Mouse (Mus musculus) layer of hippocampus, adult 18-20 months (tissue): ENCODE results near the gene Nrxn2. TPM values are rescaled to one million over a fixed set of nuclear protein-coding genes. Genes with fewer than 3 reads are reported as not detected.

Experiments
- DNase-seq, 2 experiments: peaks; one replicate each; pipeline ENCODE4 v3.0.0; 2022; ENCODE audit warnings: low spot score in 2 of 2
- total RNA-seq, 2 experiments: library from RNA; stranded (reverse); gene quantifications; 2 replicates each; pipeline ENCODE4 v1.2.3; 2021

Nrxn2 gene
- total RNA-seq, 2 experiments from 2014 or later = 415 to 436 TPM

DNA sequence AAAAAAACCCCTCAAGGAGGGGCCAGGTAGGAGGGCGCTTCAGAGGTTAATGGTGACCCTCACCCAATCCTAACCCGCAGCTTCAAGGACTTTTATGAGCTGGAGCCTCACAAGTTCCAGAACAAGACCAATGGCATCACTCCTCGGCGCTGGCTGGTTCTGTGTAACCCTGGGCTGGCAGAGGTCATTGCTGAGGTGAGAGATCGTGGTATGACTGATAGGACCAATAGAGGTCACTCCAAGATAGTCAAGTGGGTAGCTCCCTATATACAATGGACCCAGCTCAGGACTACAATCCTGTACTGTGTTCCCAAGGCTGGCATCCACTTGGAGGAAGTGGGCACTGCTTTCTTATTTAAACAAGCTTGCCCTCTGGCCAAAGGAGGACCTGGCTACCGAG, 28.3 kb upstream of the Nrxn2 start:
- no peak for DNase-seq

DNA sequence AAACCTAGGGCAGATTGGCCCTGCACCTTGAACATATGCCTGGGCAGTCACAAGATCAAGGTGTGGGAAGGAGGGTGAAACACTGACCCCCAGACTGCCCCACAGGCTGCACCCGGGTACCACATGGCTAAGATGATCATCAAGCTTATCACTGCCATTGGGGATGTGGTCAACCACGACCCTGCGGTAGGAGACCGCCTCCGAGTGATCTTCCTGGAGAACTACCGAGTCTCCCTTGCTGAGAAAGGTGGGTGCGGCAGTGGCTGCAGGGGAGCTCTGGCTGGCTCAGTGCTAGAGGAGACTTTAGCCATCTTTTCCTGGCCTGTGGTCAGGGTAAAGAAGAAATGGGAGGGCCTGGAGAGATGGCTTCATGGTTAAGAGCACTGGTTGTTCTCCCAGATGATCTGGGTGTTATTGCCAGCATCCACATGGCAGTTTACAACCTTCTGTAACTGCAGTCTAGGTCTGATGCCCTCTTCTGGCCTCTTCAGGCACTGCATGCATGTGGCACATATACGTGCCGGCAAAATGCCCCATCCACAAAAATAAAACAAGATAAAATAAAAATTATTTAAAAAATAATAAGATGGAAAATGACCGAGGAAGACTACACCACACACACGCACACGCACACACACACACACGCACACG, 25.7 kb upstream of the Nrxn2 start:
- no peak for DNase-seq

DNA sequence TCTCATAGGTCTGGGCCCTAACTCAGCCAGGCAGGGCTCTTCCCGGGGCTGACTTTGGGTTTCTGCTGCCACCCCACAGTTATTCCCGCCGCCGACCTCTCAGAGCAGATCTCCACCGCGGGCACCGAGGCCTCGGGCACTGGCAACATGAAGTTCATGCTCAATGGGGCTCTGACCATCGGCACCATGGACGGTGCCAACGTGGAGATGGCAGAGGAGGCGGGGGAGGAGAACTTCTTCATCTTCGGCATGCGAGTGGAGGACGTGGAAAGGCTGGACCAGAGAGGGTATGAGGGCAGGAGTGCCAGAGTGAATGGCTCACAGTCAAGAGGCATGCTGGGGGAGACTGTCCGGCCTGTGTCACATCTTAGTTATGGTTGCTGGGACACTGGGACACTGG, 24.9 kb upstream of the Nrxn2 start:
- DNase-seq = no peak

DNA sequence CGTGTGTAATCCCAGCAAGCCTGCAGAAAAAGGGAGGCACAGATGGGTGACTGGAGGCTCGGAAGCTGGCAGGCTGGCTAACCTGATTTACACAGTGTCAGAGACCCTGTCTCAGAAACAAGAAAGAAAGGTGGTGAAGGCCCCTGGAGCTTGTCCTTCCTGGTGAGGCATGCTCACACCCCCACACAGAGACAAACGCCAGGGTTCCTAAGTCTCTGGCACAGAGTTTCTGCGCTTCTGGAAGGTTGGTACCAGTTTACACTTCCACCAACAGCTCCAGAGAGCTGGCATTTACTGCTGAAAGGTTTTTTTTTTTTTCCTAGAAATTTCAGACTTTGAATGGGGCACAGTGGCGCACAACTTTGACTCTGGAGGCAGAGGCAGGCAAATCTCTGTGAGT, 22.3 kb upstream of the Nrxn2 start:
- DNase-seq = no peak

DNA sequence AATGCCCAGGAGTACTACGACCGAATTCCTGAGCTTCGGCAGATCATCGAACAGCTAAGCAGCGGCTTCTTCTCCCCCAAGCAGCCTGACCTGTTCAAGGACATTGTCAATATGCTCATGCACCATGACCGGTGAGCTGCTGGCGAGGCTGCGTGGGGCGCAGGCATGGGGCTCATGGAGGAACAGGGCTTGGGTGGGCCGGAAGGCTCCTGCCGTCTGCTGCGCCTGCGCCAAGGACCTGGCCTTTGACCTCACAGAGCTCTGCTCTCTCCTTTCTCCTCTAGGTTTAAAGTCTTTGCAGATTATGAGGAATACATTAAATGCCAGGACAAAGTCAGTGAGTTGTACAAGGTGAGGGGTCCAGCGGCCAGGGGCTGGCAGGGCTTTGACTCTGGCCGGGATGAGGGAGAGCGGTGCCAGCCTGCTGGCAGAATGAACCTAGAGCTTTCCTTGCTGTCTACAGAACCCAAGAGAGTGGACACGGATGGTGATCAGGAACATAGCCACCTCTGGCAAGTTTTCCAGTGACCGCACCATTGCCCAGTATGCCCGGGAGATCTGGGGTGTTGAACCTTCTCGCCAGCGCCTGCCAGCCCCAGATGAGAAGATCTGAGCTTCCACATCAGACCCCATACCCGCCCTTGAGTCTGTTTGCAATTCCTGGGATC, 20.8 kb upstream of the Nrxn2 start:
- no peak for DNase-seq

DNA sequence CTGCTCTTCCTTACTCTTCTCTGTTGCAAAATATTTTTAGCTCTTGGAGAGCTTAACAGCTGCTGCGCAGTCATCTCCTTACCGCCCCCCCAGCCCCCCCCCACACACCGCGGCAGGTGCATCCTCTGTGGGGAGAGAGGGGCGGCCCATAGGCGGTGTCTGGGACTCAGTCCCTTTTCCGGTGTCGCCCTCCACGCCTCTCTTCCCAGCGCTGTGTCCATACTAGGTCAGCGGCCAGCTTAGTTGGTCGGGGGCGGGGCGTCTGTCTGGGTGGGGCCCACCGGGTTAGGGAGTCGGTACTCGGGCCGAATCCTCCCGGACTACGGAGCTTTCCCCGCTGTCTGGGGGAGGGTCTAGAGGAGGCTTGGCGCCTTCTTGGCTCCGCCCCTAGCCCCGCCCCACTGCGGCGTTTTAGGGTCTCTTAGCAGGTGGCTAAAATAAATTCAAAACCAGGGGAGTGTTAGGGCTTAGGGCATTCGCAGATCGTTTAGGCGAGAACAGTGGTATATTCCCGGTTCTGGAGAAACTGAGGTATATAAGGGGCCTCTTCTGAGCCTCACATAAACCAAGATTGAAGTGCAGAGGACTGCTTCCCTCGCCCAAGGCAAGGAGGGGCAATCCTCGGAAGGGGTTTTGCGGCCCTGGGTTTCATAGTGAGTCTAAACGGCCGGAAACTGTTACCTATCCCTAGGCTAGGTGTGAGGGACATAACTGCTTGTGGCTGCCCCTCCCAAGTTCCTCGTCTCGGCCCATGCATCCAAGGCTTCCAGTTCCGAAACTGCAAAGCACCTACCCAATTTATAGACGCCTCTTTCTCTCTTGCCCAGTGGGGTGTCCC, 19.9 kb upstream of the Nrxn2 start:
- DNase-seq = no peak

DNA sequence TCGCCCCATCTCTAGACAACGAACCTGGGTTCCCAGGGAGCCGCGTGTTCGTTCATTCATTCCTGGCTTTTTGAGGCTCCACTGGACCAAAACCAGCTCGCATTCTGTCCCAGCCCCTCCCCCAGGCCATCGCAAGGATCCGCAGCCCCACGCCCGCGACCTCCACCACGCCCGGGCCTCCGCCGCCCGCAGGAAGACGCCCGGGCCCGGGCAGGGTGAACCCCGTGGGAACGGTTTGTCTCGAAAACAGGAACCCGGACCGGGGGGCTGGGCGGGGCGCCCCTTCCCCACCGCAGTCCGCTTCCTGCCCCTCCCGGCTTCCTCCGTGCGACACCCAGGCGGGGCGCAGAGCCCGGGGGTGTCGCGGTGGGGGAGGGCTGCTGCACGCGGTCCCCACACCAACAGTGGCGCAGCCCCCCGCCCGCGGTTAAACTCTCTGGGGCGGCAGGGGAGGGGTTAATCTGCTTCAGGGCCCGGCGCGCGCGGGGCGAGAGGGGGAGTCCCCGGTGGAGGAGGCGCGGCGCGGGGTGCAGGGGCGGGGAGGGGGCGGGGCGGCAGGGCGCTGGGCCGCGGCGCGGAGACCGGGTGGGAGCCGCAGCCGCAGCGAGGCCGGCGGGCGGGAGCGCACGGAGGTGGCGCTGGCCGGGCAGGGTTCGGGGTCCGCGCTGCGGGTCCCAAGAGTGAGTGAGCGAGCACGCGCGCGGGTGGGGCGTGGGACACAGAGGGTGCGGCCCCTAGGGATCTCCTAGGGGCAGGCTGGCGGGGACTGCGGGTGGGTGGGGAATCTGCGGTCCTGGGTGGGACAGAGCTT, 19.0 kb upstream of the Nrxn2 start, which contains the start of gene Rasgrp2:
TSS of gene Rasgrp2 (plus strand) at position 56 of the 811 bp plus-strand sequence.
- DNase-seq = no peak

DNA sequence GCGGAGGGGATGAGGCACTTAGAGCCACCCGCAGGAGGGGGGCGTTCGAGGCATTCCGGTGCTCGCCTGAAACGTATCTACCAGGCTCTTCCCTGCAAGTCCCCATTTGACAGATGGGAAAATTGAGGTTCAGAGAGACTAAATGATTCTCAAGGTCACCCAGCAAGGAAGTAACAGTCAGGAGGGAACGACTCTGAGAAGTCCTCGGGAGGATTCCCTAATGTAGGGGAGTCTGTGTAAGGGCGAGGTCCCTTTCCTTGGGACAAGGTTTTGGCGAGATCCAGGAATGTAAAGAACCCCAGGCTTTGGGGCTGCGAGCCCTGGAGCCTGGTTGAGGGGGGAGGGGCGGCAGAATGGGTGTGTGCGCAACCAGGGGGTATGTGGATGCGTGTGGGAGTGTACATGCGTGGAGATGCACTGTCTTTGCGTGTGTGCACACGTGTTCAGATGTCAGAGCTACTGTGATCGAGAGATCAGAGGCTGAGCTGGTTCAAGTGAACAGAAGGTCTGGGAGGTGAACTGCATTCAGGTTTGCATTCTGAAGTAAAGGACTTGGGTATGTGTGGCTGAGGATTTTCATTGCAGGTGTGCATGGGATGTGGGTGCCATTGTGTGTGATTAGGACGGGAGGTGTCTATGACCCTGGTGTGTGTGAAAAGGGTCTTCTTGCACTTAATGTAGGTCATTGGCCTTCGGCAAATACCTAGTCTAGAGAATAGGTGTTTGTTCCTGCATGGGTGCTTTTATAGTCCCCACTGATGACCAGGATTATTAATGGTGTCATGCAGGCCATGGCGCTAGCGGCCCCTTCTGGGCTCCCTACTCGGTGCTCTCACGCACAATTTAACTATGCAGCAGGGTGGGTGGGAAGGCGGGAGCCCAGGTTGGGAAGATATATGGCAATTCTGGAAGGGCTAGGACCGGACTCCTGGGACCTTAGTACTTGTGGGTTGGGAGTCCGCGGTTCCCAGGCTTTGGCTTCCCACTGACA, 18.1 kb upstream of the Nrxn2 start:
- no peak for DNase-seq

DNA sequence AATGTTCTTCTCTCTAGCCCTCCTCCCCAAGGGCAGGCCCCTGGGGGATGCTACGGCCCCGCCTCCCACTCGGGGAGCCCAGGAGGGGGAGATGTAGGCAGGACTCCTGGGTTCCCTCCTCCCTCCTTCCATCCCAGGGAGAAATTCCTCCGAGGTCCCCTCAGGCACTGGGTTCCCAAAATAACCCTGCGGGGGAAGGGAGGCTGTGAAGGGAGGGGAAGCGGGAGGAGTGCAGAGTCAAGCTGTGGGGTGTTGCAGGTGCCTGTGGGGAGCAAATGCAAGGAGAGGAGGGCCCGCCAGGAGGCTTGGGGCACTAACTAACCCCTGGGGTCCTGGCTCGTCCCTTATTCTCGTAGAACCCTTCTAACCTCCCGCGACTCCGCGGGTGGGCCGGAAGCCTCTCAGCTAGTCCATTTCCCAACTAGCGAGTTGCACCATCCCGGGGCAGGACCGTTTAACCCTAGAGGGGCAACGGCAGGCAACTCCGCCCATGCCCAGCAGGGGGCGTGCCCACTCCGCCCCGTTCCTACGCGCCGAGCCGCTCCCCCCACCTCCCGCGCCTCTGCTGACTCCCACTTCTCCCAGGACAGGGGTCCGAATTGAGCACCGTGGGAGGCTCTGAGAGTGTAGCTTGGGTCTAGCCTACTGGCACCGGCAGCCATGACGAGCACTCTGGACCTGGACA, 17.3 kb upstream of the Nrxn2 start:
- peak in 1 of 2 experiments; percentile 51 for DNase-seq

DNA sequence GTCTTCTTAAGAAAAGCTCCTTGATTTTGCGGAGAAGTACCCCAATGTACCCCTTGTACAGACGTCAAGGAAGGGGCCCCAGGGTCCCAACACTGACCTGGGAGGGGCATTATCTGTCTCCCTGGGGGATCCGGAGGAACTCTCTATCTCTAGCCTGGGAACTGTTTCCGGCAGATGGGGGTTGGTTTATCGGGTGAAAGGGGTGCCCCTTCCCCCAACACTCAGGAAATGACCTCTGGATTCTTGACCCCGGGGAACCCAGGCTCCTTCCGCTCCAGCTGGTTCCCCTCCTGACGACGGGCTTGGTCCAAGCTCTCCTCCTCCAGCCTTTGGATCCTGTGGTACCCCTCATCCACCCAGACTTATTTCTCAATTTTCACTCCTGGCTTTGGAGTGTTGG, 16.6 kb upstream of the Nrxn2 start:
- DNase-seq = no peak

DNA sequence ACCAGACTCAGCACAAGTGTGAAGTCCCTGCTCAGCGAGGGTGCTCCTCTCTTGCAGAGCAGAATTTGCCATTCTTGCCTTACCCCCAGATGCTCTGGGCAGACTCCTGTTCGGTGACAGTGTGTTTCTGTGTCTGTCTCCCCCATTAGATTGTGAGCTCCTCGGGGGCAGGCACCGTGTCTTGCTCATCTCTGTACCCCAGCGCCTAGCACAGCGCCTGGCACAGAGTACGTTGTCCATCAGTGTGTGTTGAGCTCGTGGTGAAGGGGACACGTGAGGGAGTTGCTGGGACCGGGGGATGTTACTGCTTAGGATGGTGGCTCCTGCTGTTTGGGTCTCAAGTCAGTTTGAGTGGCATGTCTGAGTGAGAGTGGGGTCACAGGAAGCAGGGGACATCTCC, 14.7 kb upstream of the Nrxn2 start:
- DNase-seq = no peak

DNA sequence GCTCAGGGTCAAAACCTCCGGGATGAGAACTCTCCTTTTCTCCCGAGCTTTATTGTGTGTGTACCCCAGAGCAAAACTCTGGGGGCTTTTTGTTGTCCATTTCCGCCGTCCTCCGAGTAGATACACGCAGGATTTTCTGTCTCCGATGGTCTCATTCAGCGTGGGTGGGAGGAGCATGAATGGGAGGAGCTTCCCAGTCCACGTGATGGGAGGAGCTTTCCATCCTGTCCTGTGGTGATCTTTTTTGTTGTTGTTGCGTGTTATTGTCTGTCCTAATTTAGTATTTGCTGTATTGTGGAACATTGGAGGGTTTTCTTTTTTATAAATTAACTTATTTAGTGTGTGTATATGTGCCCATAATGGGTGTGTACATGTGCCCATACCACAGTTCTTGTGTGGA, 13.1 kb upstream of the Nrxn2 start:
- no peak for DNase-seq

DNA sequence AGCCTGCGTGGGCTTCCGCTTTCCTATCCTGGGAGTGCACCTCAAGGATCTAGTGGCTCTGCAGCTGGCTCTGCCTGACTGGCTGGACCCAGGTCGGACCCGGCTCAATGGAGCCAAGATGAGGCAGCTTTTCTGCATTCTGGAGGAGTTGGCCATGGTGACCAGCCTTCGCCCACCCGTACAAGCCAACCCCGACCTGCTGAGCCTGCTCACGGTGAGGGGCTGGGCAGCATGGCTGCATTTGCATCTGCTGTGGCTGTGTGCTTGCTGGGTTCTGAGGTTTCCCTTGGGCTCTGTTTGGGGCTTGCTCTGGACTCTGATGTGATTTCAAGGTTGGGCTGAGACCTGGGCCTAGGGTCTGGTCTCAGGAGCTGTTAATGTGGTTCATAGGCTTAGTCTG, 11.4 kb upstream of the Nrxn2 start:
- no peak for DNase-seq

DNA sequence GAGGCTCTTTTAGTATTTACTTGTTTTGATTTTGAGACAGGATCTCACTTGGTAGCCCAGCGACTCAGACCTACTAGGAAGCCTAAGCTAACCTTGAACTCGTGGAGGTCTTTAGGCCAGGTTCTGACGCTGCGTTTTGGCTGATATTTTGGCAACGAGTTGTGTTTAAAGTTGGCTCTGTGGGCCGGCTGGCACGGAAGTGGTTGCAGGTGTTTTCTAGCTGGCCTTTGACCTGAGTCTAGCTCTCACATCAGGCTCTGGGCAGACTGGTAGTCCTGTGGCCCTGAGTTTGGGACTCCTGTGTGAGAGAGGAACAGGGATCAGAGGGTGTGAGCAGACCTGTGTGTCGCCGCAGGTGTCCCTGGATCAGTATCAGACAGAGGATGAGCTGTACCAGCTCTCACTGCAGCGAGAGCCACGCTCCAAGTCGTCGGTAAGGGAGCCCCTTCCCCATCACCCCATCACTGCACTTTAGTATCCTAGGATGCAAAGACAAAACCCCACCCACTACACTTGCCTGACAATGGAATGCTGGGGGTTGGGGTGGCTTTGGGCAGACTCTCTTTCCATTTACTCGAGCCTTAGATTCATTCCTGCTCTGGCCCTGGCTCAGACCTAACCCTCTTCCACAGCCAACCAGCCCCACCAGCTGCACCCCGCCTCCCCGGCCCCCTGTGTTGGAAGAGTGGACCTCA, 10.6 kb upstream of the Nrxn2 start:
- DNase-seq = no peak

DNA sequence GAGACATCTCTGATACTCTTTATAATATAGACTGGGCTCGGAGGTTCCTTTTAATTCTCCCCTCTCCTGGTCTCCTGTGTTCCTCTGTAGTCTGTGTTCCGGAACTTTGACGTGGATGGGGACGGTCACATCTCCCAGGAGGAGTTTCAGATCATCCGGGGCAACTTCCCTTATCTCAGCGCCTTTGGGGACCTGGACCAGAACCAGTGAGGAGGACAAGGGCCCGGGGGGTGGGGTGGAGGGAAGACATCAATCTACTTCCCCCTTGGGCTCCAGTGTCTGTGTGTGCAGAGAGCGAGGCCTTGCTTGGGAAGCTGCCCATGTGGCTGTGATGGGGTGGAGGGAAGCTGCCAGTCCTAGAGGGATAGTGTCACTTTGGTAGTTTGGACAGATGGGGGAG, 9.8 kb upstream of the Nrxn2 start:
- no peak for DNase-seq

DNA sequence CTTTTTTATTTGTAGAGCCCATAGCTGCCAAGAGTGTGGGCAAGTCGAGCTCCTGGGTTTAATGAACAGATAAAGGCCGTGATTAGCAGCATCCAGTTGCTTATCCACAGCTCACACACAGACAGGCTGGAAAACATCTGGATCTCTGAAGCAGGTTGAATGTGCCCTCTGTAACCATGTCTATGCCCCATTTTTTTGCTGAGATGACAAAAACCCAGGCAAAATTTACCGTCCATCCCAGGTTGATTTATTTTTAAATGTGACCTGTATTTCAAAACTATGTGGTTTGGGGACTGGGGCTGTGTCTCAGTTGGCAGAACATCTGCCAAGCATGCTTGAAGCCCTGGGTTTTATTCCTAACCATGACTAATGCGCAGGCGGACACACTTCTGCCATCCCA, 9.4 kb upstream of the Nrxn2 start:
- DNase-seq = no peak

DNA sequence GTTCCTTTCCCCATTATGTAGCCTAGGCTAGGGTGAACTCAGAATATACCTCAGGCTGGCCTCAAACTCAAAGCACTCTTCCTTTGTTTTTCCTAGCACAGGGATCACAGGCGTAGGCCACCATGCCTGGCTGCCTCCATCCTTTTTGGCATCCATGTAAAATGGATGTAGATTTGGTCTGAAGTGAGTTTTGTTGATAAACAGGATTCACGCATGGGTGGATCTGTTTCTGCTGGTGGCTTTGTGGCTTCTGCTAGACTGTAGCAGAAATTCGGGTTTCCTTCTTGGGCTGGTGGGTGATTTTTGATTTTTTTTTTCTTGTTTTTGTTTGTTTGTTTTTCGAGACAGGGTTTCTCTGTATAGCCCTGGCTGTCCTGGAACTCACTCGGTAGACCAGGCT, 8.6 kb upstream of the Nrxn2 start:
- DNase-seq = no peak

DNA sequence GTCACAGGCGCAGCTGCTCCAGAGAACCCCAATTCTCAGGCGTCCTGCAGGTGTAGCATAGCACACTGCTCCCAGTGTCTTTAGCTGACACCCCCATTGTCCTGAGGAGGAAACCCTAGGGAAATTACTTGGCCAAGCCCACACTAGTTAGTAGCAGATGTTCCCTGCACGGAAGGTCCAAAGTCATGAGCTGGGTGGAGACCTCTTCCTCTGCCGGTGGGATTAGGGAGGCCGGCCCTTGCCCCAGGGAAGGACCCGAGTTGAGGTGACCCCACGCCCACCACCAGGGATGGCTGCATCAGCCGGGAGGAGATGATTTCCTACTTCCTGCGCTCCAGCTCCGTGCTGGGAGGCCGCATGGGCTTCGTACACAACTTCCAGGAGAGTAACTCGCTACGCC, 5.7 kb upstream of the Nrxn2 start:
- no peak for DNase-seq

DNA sequence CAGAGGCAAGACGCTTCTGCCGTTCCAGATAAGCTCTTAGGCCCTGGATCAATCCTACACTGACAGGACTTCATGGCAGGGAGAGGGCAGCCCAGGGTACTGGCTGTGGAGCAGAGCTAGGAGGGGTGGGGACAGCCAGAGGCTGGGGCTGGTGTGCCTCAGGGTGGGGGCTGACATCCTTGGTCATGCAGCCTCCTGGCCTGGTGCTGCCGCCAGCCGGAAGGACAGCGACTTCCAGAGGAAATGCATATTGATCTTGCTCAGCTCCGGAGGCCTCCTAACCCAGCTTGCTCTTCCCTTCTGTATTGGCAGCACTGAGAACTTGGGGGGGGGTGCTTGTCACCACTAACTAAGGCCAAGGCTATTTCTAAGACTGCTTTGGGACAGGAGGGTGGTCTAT, 3.1 kb upstream of the Nrxn2 start:
- DNase-seq = no peak
